22 mouse cellular contexts compared by ENCODE assay signal in the genomic region with DNA sequence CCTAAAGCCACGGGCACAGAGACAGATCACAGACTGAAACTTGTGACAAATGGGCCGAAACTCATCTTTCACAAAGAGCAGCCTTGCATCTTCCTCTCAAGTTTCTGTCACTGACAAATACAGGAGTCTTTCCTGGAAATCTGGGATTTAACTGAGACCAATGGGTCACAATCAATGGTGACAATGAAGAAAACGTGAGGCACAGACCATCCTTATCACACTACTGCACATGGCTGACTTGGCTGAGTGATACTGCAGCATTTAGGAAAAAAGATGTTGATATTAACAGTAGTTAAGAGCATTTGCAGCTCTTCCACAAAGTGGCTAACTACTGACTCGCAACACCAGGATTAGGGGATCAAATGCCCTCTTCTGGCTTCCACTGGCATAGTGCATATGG. TPM values are rescaled to one million over a fixed set of nuclear protein-coding genes. Genes with fewer than 3 reads are reported as not detected.
DNase-seq lines count a peak whose midpoint lies in the region; ATAC-seq and TF ChIP-seq lines count a peak whose summit lies in the region.
"Had no signal": no experiment of that assay in that cellular context is flagged by ENCODE, and none has a peak within 500 bp of the region (broad histone marks: within the 10 kb centered on the region; RNA-seq: fewer than 3 reads in every experiment).

No protein-coding gene starts in this region.

- peaks cover 31% of the 10 kb centered on the region for H3K4me1 ChIP-seq in liver, embryonic 11.5 days (replicated peaks; ENCODE audit: control insufficient read depth, insufficient read depth, low read length)
- peaks cover 9 to 29% of the 10 kb centered on the region in 2 experiments for H3K4me1 ChIP-seq in liver, embryonic 14.5 days (replicated peaks; ENCODE audit: control insufficient read depth in 2 of 2, insufficient read depth in 2 of 2, low read length in 1 of 2)
- no peaks in the 10 kb centered on the region for H3K4me1 ChIP-seq in midbrain, embryonic 11.5 days (ENCODE audit: control insufficient read depth, insufficient read depth, low read length)
- H3K4me1 ChIP-seq: forebrain, embryonic 10.5 days had no signal

- no peak for TF ChIP-seq CTCF in liver, embryonic 14.5 days (IDR thresholded peaks at IDR 0.05; ENCODE audit: low read depth)

- no peaks in the 10 kb centered on the region for H3K27me3 ChIP-seq in liver, embryonic 11.5 days (replicated peaks; ENCODE audit: control insufficient read depth, insufficient read depth, low read length)
- H3K27me3 ChIP-seq in liver, embryonic 14.5 days (ENCODE audit: control insufficient read depth, insufficient read depth, low read length): no peaks in the 10 kb centered on the region
- H3K27me3 ChIP-seq in midbrain, embryonic 11.5 days (ENCODE audit: control insufficient read depth, insufficient read depth, low read length): no peaks in the 10 kb centered on the region
- H3K27me3 ChIP-seq: forebrain, embryonic 13.5 days; hindbrain, embryonic 12.5 days; hindbrain, embryonic 15.5 days had no signal

- H3K9ac ChIP-seq in liver, embryonic 11.5 days (ENCODE audit: low read depth, low read length): no peak overlapping the region
- no peak overlapping the region for H3K9ac ChIP-seq in liver, embryonic 14.5 days (replicated peaks)
- no peak overlapping the region for H3K9ac ChIP-seq in midbrain, embryonic 11.5 days (ENCODE audit: low read length)
- H3K9ac ChIP-seq: forebrain, embryonic 13.5 days; hindbrain, embryonic 12.5 days; hindbrain, embryonic 15.5 days had no signal

- no peak overlapping the region for H3K4me3 ChIP-seq in liver, embryonic 11.5 days (ENCODE audit: low read depth, low read length)
- H3K4me3 ChIP-seq in liver, embryonic 14.5 days (ENCODE audit: insufficient read depth in 1 of 2, low read depth in 2 of 2, low read length in 2 of 2): no peak overlapping the region
- H3K4me3 ChIP-seq in midbrain, embryonic 11.5 days (ENCODE audit: low read depth, low read length): no peak overlapping the region
- H3K4me3 ChIP-seq: forebrain, embryonic 10.5 days; forebrain, embryonic 13.5 days; hindbrain, embryonic 12.5 days; hindbrain, embryonic 15.5 days had no signal

- WGBS in liver, embryonic 11.5 days: 73% methylated on average over 4 of the region's 4 CpGs
- 52% methylated on average over 4 of the region's 4 CpGs for WGBS in liver, embryonic 14.5 days (ENCODE audit: insufficient replicate concordance)
- 94% methylated on average over 4 of the region's 4 CpGs for WGBS in midbrain, embryonic 11.5 days

- no peak overlapping the region for H3K4me2 ChIP-seq in liver, embryonic 11.5 days
- no peak overlapping the region for H3K4me2 ChIP-seq in liver, embryonic 14.5 days (ENCODE audit: low read depth)
- no peak overlapping the region for H3K4me2 ChIP-seq in midbrain, embryonic 11.5 days
- H3K4me2 ChIP-seq: forebrain, embryonic 13.5 days; heart, embryonic 11.5 days; hindbrain, embryonic 12.5 days; hindbrain, embryonic 15.5 days had no signal

- no peaks in the 10 kb centered on the region for H3K9me3 ChIP-seq in liver, embryonic 11.5 days (ENCODE audit: control insufficient read depth, low read length)
- no peaks in the 10 kb centered on the region for H3K9me3 ChIP-seq in liver, embryonic 14.5 days (ENCODE audit: control insufficient read depth, low read length)
- H3K9me3 ChIP-seq in midbrain, embryonic 11.5 days (ENCODE audit: control insufficient read depth, low read length): no peaks in the 10 kb centered on the region
- H3K9me3 ChIP-seq: forebrain, embryonic 10.5 days; forebrain, embryonic 13.5 days; hindbrain, embryonic 12.5 days; hindbrain, embryonic 15.5 days had no signal

- peak; percentile 27; the same call in 1 of the 2 replicates for ATAC-seq in liver, embryonic 11.5 days (replicated peaks; ENCODE audit: low FRiP score)
- ATAC-seq in liver, embryonic 14.5 days (ENCODE audit: insufficient read depth): peak; percentile 35; the same call in 1 of the 2 replicates
- peak; percentile 50 for ATAC-seq in megakaryocyte progenitor cell, adult 5-6 weeks (replicated peaks; ENCODE audit: poor library complexity)
- ATAC-seq in midbrain, embryonic 11.5 days (ENCODE audit: low FRiP score): no peak
- ATAC-seq: activated CD4-positive, CD25-positive, alpha-beta regulatory T cell, adult 4 months; forebrain, embryonic 13.5 days; forebrain, embryonic 16.5 days had no signal

- peaks cover 11% of the 10 kb centered on the region for H3K36me3 ChIP-seq in liver, embryonic 11.5 days (ENCODE audit: control insufficient read depth, insufficient read depth, low read length)
- no peaks in the 10 kb centered on the region; the same call in 1 of the 2 replicates for H3K36me3 ChIP-seq in liver, embryonic 14.5 days (replicated peaks; ENCODE audit: control insufficient read depth, insufficient read depth, low read depth)
- peaks cover 12% of the 10 kb centered on the region for H3K36me3 ChIP-seq in midbrain, embryonic 11.5 days (ENCODE audit: control insufficient read depth, insufficient read depth, low read length)

- DNase-seq in liver, embryonic 11.5 days (ENCODE audit: low spot score): no peak
- no peak for DNase-seq in liver
- peak; percentile 48 for DNase-seq in c-Kit-positive CD71-positive TER-119-negative erythroid progenitor cells, embryonic 14.5 days (ENCODE audit: low read depth)
- peak in 2 of 3 experiments; percentile 26 to 27 for DNase-seq in liver, embryonic 14.5 days (ENCODE audit: low read depth in 3 of 3, low spot score in 3 of 3)
- DNase-seq in cerebellum, postnatal 36 days: no peak
- DNase-seq in midbrain, embryonic 11.5 days (ENCODE audit: low spot score, missing footprints): no peak
- DNase-seq in thymus, postnatal 10 days (ENCODE audit: low spot score in 2 of 2): no peak
- DNase-seq: adrenal gland, adult 8-10 months; adrenal gland, postnatal 25 days; cerebellum, adult 11 months; cerebellum, adult 8-10 months; cerebellum, postnatal 10 days; gastrocnemius, postnatal 10 days; gastrocnemius, postnatal 36 days had no signal

- TF ChIP-seq EP300 in liver, embryonic 14.5 days (IDR thresholded peaks at IDR 0.05; ENCODE audit: low read depth): peak; percentile 63

- no peak overlapping the region for H3K27ac ChIP-seq in liver, embryonic 11.5 days (ENCODE audit: low read depth, low read length)
- H3K27ac ChIP-seq in liver, embryonic 14.5 days: no peak overlapping the region
- H3K27ac ChIP-seq in midbrain, embryonic 11.5 days (ENCODE audit: low read depth, low read length): no peak overlapping the region
- H3K27ac ChIP-seq: forebrain, embryonic 10.5 days; forebrain, embryonic 13.5 days; hindbrain, embryonic 12.5 days; hindbrain, embryonic 15.5 days had no signal

RNA-seq across cellular contexts. Expression of gene Zfp266, which starts 9.6 kb away (rescaled TPM):
- 49.2 TPM in 2 replicates for polyA plus RNA-seq in liver, embryonic 11.5 days (2014; fragmentation: Nextera tagmentation; extraction: Ambion mirVana)
- polyA plus RNA-seq in liver, embryonic 14.5 days (2012; rRNA removed): 3.6 and 5.0 TPM in 2 replicates
- polyA plus RNA-seq in liver, embryonic 14.5 days (2014; fragmentation: Nextera tagmentation; extraction: Ambion mirVana): 8.7 and 10.8 TPM in 2 replicates
- total RNA-seq in megakaryocyte progenitor cell, adult 5-6 weeks (2015): 40.6 and 48.8 TPM in 2 replicates
- total RNA-seq in megakaryocyte progenitor cell, adult 5-6 weeks (2017): 34.6 and 43.3 TPM in 2 replicates
- 127 and 140 TPM in 2 replicates for polyA plus RNA-seq in midbrain, embryonic 11.5 days (2014; fragmentation: Nextera tagmentation; extraction: Ambion mirVana)

RNA-seq across cellular contexts. Expression of gene Zfp426, which starts 19.1 kb away (rescaled TPM):
- 14.9 and 15.3 TPM in 2 replicates for polyA plus RNA-seq in liver, embryonic 11.5 days (2014; fragmentation: Nextera tagmentation; extraction: Ambion mirVana)
- 2.4 and 3.4 TPM in 2 replicates for polyA plus RNA-seq in liver, embryonic 14.5 days (2012; rRNA removed)
- 7.2 and 7.3 TPM in 2 replicates for polyA plus RNA-seq in liver, embryonic 14.5 days (2014; fragmentation: Nextera tagmentation; extraction: Ambion mirVana)
- total RNA-seq in megakaryocyte progenitor cell, adult 5-6 weeks (2015): 20.2 and 22.4 TPM in 2 replicates
- 22.5 and 28.4 TPM in 2 replicates for total RNA-seq in megakaryocyte progenitor cell, adult 5-6 weeks (2017)
- 37.3 and 41.7 TPM in 2 replicates for polyA plus RNA-seq in midbrain, embryonic 11.5 days (2014; fragmentation: Nextera tagmentation; extraction: Ambion mirVana)

RNA-seq across cellular contexts. Expression of gene Zfp26, which starts 51.7 kb away (rescaled TPM):
- 15.1 and 16.4 TPM in 2 replicates for polyA plus RNA-seq in liver, embryonic 11.5 days (2014; fragmentation: Nextera tagmentation; extraction: Ambion mirVana)
- 1.5 and 1.8 TPM in 2 replicates for polyA plus RNA-seq in liver, embryonic 14.5 days (2012; rRNA removed)
- 3.4 and 6.0 TPM in 2 replicates for polyA plus RNA-seq in liver, embryonic 14.5 days (2014; fragmentation: Nextera tagmentation; extraction: Ambion mirVana)
- 24.9 and 26.3 TPM in 2 replicates for total RNA-seq in megakaryocyte progenitor cell, adult 5-6 weeks (2015)
- total RNA-seq in megakaryocyte progenitor cell, adult 5-6 weeks (2017): 16.2 and 61.3 TPM in 2 replicates
- polyA plus RNA-seq in midbrain, embryonic 11.5 days (2014; fragmentation: Nextera tagmentation; extraction: Ambion mirVana): 30.9 and 34.9 TPM in 2 replicates

Comparison
In these comparisons a context has a peak if more than half of its experiments do, and no peak if none do; other contexts are left out.
1. DNase-seq: peak in c-Kit-positive CD71-positive TER-119-negative erythroid progenitor cells, embryonic 14.5 days (single experiment) and liver, embryonic 14.5 days (2 of 3); none in liver, embryonic 11.5 days (single experiment), liver (single experiment), cerebellum, postnatal 36 days (0 of 2), midbrain, embryonic 11.5 days (single experiment) and thymus, postnatal 10 days (0 of 2).